Mouse (Mus musculus) stomach, embryonic 15.5 days (tissue): ENCODE results near the gene Fgd6. TPM values are rescaled to one million over a fixed set of nuclear protein-coding genes. Genes with fewer than 3 reads are reported as not detected.

Source experiments
- ATAC-seq: fragments of 200-750 bp; cut with Nextera tagmentation; 2 replicates; pipeline ENCODE4 v1.8.0; 2017; ENCODE audit warnings: low read depth, moderate number of reproducible peaks, moderate TSS enrichment; ENCODE audit not compliant: insufficient read depth, low FRiP score
- H3K27ac ChIP-seq: fragments of 300-500 bp; sonication (generic); 2 replicates; pipeline ENCODE4 v1.5.1; 2015; ENCODE audit warnings: mild to moderate bottlenecking, inconsistent platforms
- H3K27me3 ChIP-seq: fragments of 300-500 bp; sonication (generic); replicated peaks from 2 replicates; pipeline ENCODE4 v1.6.1; 2015; ENCODE audit warnings: inconsistent platforms
- H3K36me3 ChIP-seq: fragments of 300-500 bp; sonication (generic); 2 replicates; pipeline ENCODE4 v1.6.1; 2015; ENCODE audit warnings: inconsistent platforms
- H3K4me1 ChIP-seq: fragments of 300-500 bp; sonication (generic); 2 replicates; pipeline ENCODE4 v1.6.1; 2015; ENCODE audit warnings: inconsistent platforms
- H3K4me2 ChIP-seq: fragments of 300-500 bp; sonication (generic); 2 replicates; pipeline ENCODE4 v1.6.1; 2015; ENCODE audit warnings: mild to moderate bottlenecking, inconsistent platforms
- H3K4me3 ChIP-seq: fragments of 300-500 bp; sonication (generic); replicated peaks from 2 replicates; pipeline ENCODE4 v1.5.1; 2015; ENCODE audit warnings: inconsistent platforms
- H3K9ac ChIP-seq: fragments of 300-500 bp; sonication (generic); 2 replicates; pipeline ENCODE4 v1.6.1; 2015; ENCODE audit warnings: inconsistent platforms
- H3K9me3 ChIP-seq: fragments of 300-500 bp; sonication (generic); 2 replicates; pipeline ENCODE4 v1.6.1; 2016; ENCODE audit warnings: inconsistent platforms
- WGBS: fragments of 180-500 bp; shearing (Covaris S2); methylation state at CpG from one replicate; pipeline ENCODE4 v1.1.7; 2015; 5-methylcytosine and 5-hydroxymethylcytosine counted together
- polyA plus RNA-seq: library from polyadenylated mRNA; unstranded; fragments of >200 nt; fragmentation: Nextera tagmentation; extraction: Ambion mirVana; gene quantifications from 2 replicates; pipeline ENCODE4 v1.2.1, GENCODE M21; 2015

Gene Fgd6
- polyA plus RNA-seq, 1 experiment from 2014 or later = 3.6 TPM

- no peak overlapping the region for H3K4me3 ChIP-seq
- WGBS = 82% methylated on average over 14 of the region's 14 CpGs
- H3K9ac ChIP-seq = no peak overlapping the region
- peaks cover 11% of the 10 kb centered on the region for H3K4me1 ChIP-seq
- no peaks in the 10 kb centered on the region for H3K9me3 ChIP-seq
- H3K27ac ChIP-seq = no peak overlapping the region
- H3K4me2 ChIP-seq = no peak overlapping the region
- no peaks in the 10 kb centered on the region for H3K27me3 ChIP-seq
- no peak for ATAC-seq
- H3K36me3 ChIP-seq = no peaks in the 10 kb centered on the region
These were observed 41.4 kb downstream of the Fgd6 start for GRCm38 (mm10) chr10:94076966-94077825.

DNA sequence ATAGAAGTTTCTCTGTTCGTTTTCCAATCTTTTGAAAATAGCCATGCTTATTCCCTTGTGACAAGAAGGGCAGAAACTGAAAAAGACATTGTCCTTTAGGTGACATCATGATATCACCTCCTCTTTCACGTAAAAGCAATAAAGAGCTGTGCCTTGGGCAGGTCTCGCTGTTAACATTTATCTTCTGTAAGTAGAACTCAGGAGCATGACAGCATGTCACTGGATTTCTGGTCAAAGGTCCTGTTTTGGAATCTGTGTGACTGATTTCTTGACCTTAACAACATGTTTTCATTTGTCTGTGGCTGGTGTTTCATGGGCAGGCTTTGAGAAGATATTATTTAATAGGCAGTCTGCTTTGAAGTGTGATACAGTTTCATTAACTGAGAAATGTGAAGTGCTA is 44.9 kb downstream of the Fgd6 start:
- no peak overlapping the region for H3K4me3 ChIP-seq
- H3K27me3 ChIP-seq = no peaks in the 10 kb centered on the region
- H3K27ac ChIP-seq = no peak overlapping the region
- no peak overlapping the region for H3K9ac ChIP-seq
- H3K4me2 ChIP-seq = no peak overlapping the region
- 66% methylated on average over 3 of the region's 3 CpGs for WGBS
- no peaks in the 10 kb centered on the region for H3K9me3 ChIP-seq
- no peaks in the 10 kb centered on the region for H3K4me1 ChIP-seq
- no peak for ATAC-seq
- H3K36me3 ChIP-seq = no peaks in the 10 kb centered on the region

GRCm38 (mm10) chr10:94082040-94082734 is 46.4 kb downstream of the Fgd6 start:
- Histone ChIP-seq H3K9ac (no peak overlapping the region), H3K27ac (peak overlapping the region; percentile 62), H3K36me3 (no peaks in the 10 kb centered on the region), H3K4me3 (no peak overlapping the region), H3K4me2 (peak overlapping the region; percentile 21; the same call in 1 of the 2 replicates), H3K9me3 (no peaks in the 10 kb centered on the region), H3K27me3 (no peaks in the 10 kb centered on the region), H3K4me1 (no peaks in the 10 kb centered on the region)
- 38% methylated on average over 7 of the region's 7 CpGs for WGBS
- peak; percentile 72; the same call in 1 of the 2 replicates for ATAC-seq

DNA sequence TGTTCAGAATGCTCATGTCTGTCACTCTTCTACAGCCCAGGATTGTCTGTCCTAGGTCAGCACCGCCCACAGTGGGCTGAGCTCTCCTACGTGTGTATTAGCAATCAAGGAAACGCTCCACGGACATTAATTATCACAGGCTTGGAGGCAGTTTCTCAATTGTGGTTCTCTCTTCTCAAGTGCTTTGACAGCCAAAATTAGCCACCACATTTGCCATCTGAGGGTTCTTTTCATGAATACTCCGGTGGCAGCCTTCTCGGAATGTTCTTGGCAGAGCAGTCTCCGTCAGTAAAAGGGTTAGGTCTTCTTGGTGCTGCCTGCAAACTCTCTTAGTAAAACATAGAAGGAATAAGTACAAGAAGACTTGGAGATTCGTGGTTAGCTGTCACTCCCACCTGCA is 50.5 kb downstream of the Fgd6 start:
- 82% methylated on average over 8 of the region's 8 CpGs for WGBS
- Histone ChIP-seq H3K4me2 (no peak overlapping the region), H3K27me3 (no peaks in the 10 kb centered on the region), H3K9ac (no peak overlapping the region), H3K9me3 (no peaks in the 10 kb centered on the region), H3K27ac (no peak overlapping the region), H3K36me3 (no peaks in the 10 kb centered on the region; the same call in 1 of the 2 replicates), H3K4me3 (no peak overlapping the region), H3K4me1 (no peaks in the 10 kb centered on the region)
- ATAC-seq = no peak

- Histone ChIP-seq H3K36me3 (no peaks in the 10 kb centered on the region; the same call in 1 of the 2 replicates), H3K9me3 (no peaks in the 10 kb centered on the region), H3K4me3 (no peak overlapping the region), H3K9ac (no peak overlapping the region), H3K27ac (no peak overlapping the region; the same call in 1 of the 2 replicates), H3K4me2 (peak overlapping the region; percentile 19; the same call in 1 of the 2 replicates), H3K4me1 (no peaks in the 10 kb centered on the region), H3K27me3 (no peaks in the 10 kb centered on the region)
- 64% methylated on average over 8 of the region's 11 CpGs for WGBS
- no peak for ATAC-seq
These were observed 51.7 kb downstream of the Fgd6 start for GRCm38 (mm10) chr10:94087367-94088077.

DNA sequence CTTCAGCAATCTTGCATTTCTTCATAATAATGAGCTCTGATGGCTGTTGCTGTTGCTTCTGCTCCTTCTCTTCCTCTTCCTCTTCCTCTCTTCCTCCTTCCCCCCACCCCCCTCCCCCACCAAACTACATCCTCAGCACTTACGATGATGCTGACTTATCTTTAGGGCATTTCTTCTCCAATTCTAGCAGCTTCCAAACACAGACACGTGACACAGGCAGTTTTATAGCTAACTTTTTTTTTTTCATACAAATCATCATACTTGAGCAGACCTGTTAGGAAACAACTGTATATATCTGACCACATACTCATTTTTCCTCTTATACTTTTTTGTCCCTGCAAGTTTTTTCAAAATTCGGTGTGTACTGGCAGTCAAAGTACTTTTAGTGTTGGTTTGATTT is 54.2 kb downstream of the Fgd6 start:
- H3K9me3 ChIP-seq = no peaks in the 10 kb centered on the region
- no peak for ATAC-seq
- H3K4me2 ChIP-seq = no peak overlapping the region
- H3K4me1 ChIP-seq = no peaks in the 10 kb centered on the region
- H3K27ac ChIP-seq = no peak overlapping the region
- H3K9ac ChIP-seq = no peak overlapping the region
- 81% methylated on average over 3 of the region's 3 CpGs for WGBS
- no peak overlapping the region for H3K4me3 ChIP-seq
- H3K27me3 ChIP-seq = no peaks in the 10 kb centered on the region
- H3K36me3 ChIP-seq = no peaks in the 10 kb centered on the region; the same call in 1 of the 2 replicates

DNA sequence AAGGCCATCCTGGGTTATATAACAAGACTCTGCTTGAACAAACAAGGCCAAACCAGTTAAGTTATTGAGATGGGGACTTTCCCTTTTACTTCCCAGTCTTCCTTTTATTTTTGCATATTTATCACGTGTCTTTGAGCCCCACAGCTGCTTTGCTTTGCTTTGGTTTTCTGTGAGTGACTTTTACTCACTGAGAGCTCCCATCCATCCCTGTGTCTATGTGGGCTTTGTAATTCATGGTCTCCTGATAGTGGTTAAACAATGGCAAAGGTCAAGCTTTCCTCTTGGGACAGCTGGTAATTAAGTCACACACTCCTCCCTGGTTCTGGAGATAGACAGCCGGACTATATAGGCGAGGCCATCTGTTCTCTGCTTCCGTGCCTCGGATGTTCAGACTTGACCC is 57.7 kb downstream of the Fgd6 start:
- Histone ChIP-seq H3K4me2 (no peak overlapping the region), H3K4me3 (no peak overlapping the region), H3K36me3 (no peaks in the 10 kb centered on the region; the same call in 1 of the 2 replicates), H3K9me3 (no peaks in the 10 kb centered on the region), H3K4me1 (0 out of 2 replicates have a peak, but pooled peaks cover 3% of the 10 kb centered on the region), H3K27me3 (no peaks in the 10 kb centered on the region), H3K9ac (no peak overlapping the region), H3K27ac (no peak overlapping the region)
- 54% methylated on average over 5 of the region's 5 CpGs for WGBS
- no peak for ATAC-seq

DNA sequence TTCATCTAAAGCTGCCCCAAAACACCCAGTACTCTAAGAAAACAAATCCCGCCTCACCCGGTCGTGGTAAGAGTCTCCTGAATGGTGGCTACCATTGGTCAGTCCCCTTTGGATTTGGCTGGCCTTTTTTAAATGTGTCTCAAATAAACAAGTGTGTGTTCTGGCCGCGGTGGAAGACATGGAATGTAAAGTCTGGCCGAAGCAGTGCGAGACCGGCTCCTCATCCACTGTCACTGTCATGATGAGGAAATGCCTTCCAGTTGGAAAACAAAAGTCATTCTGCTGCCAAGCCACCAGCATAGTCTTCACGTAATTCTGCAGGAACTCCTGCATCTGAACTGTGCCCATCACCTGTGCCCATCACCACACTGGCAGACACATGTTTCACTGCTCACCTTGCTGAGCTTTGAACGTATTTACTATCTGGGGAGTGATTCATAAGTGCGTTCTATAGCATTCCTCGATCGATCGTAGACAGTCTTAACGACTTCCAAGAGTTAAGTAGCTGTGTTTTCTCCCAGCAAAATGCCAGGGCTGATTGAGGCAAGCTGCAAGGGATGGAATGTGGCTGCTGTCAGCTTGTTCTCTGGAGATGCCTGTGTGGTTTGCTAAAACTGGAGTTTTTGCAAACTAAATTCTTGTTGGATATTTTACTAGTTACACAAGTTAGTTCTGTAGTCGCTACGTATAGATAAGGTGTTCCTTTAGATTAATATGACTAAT is 60.1 kb downstream of the Fgd6 start:
- WGBS = 64% methylated on average over 17 of the region's 17 CpGs
- Histone ChIP-seq H3K4me3 (no peak overlapping the region), H3K9ac (no peak overlapping the region), H3K9me3 (no peaks in the 10 kb centered on the region), H3K4me1 (0 out of 2 replicates have a peak, but pooled peaks cover 3% of the 10 kb centered on the region), H3K36me3 (no peaks in the 10 kb centered on the region; the same call in 1 of the 2 replicates), H3K27me3 (no peaks in the 10 kb centered on the region), H3K4me2 (no peak overlapping the region), H3K27ac (no peak overlapping the region)
- no peak for ATAC-seq

- 0 out of 2 replicates have a peak, but pooled peaks cover 3% of the 10 kb centered on the region for H3K4me1 ChIP-seq
- 72% methylated on average over 3 of the region's 3 CpGs for WGBS
- no peak overlapping the region for H3K4me3 ChIP-seq
- no peaks in the 10 kb centered on the region for H3K9me3 ChIP-seq
- H3K27ac ChIP-seq = no peak overlapping the region
- H3K9ac ChIP-seq = no peak overlapping the region
- ATAC-seq = peak; percentile 31; the same call in 1 of the 2 replicates
- H3K4me2 ChIP-seq = no peak overlapping the region
- no peaks in the 10 kb centered on the region for H3K27me3 ChIP-seq
- no peaks in the 10 kb centered on the region for H3K36me3 ChIP-seq
These were observed 61.5 kb downstream of the Fgd6 start for GRCm38 (mm10) chr10:94097081-94097845.

DNA sequence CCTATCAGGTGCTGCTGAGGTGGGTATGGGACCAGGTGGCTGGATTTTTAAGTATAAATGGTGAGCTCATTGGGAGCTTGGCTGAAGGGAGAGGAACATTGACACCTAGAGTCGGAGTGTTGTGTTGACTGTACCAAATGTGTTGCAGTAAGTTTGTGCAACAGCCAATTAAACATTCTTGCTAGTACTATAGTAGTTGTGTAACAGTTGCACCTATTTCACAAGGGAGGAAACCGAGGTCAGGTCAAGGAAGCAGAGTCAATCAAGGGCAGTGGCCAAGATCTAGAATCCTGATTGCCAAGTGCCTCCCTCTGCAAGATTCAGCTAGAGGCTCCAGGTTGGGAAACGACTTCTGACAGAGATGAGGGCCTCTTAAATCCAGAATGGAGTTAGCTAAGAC is 62.3 kb downstream of the Fgd6 start:
- Histone ChIP-seq H3K9me3 (no peaks in the 10 kb centered on the region), H3K36me3 (no peaks in the 10 kb centered on the region), H3K4me2 (no peak overlapping the region), H3K4me1 (0 out of 2 replicates have a peak, but pooled peaks cover 3% of the 10 kb centered on the region), H3K27ac (no peak overlapping the region), H3K4me3 (no peak overlapping the region), H3K9ac (no peak overlapping the region), H3K27me3 (no peaks in the 10 kb centered on the region)
- WGBS = 81% methylated on average over 3 of the region's 3 CpGs
- no peak for ATAC-seq
